Mouse (Mus musculus) lung, postnatal 0 days (tissue): ENCODE data around the gene Rnf32.

ENCODE experiments used
- CTCF ChIP-seq: IDR thresholded peaks from 2 replicates; pipeline ENCODE4 v1.5.1; 2016; ENCODE audit warnings: antibody characterized with exemption, mild to moderate bottlenecking
- EP300 ChIP-seq: IDR thresholded peaks from 2 replicates; pipeline ENCODE4 v1.6.1; 2016; ENCODE audit warnings: antibody characterized with exemption, mild to moderate bottlenecking, control low read depth

- TF ChIP-seq CTCF = no peak
- no peak for TF ChIP-seq EP300
Observed at GRCm38 (mm10) chr5:29217997-29218396, 22.2 kb downstream of the Rnf32 start.
